21 mouse cellular contexts compared by ENCODE assay signal in the genomic region with DNA sequence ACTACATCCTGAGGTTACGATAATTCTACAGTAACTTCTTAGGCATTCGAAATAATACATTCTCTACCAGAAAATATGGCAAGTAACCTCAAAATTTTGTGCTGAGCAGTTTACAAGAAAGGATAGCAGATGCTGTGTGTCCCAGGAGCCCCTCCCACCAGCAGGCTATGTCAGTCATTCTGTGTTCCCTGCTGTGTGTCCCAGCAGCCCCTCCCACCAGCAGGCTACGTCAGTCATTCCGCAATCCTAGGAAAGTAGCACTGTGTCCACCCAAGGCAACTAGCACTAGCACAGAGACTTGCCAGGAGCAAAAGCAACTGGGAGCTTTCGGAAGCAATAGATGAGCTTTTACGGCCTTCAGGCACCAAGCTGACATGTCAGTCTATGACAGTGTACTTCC. TPM values are rescaled to one million over a fixed set of nuclear protein-coding genes. Genes with fewer than 3 reads are reported as not detected.
DNase-seq lines count a peak whose midpoint lies in the region; ATAC-seq and TF ChIP-seq lines count a peak whose summit lies in the region.
"Had no signal": no experiment of that assay in that cellular context is flagged by ENCODE, and none has a peak within 500 bp of the region (broad histone marks: within the 10 kb centered on the region; RNA-seq: fewer than 3 reads in every experiment).

No protein-coding gene starts in this region.

- 66% methylated on average over 6 of the region's 6 CpGs for WGBS in forebrain, embryonic 16.5 days
- WGBS in forebrain, embryonic 11.5 days, result 86% methylated on average over 6 of the region's 6 CpGs
- WGBS in liver, embryonic 16.5 days (ENCODE audit: insufficient replicate concordance), result 84% methylated on average over 6 of the region's 6 CpGs
- 93% methylated on average over 6 of the region's 6 CpGs for WGBS in liver, postnatal 0 days (ENCODE audit: insufficient replicate concordance)

- no peak overlapping the region for H3K4me2 ChIP-seq in forebrain, embryonic 16.5 days (ENCODE audit: low read length)
- no peak overlapping the region for H3K4me2 ChIP-seq in forebrain, embryonic 11.5 days (ENCODE audit: low read depth, low read length, severe bottlenecking)
- no peak overlapping the region for H3K4me2 ChIP-seq in liver, embryonic 16.5 days (ENCODE audit: low read depth, low read length)
- H3K4me2 ChIP-seq in liver, postnatal 0 days (ENCODE audit: low read depth, low read length), result no peak overlapping the region
- H3K4me2 ChIP-seq: embryonic facial prominence, embryonic 13.5 days; heart, embryonic 11.5 days; hindbrain, embryonic 12.5 days; limb, embryonic 15.5 days; liver, embryonic 15.5 days had no signal

- DNase-seq in forebrain, embryonic 11.5 days (ENCODE audit: low spot score), result no peak
- DNase-seq in liver, postnatal 0 days, result no peak
- peak; percentile 59 for DNase-seq in R1 (ENCODE audit: low read depth, low spot score)
- peak; percentile 59 for DNase-seq in layer of hippocampus, adult 9-11 months
- DNase-seq in ovary, postnatal 14 days (ENCODE audit: low spot score), result no peak
- DNase-seq: adrenal gland, adult 8-10 months; B cell, adult 2 months; cerebellum, adult 9-11 months; heart, postnatal 10 days; kidney, adult 8-10 months; kidney, postnatal 14 days; lung, postnatal 14 days; right cerebral cortex, postnatal 25 days; thymus, postnatal 36 days had no signal

- no peak overlapping the region for H3K27ac ChIP-seq in forebrain, embryonic 16.5 days (ENCODE audit: low read length)
- H3K27ac ChIP-seq in forebrain, embryonic 11.5 days (ENCODE audit: low read depth, low read length), result no peak overlapping the region
- peak overlapping the region; percentile 20; the same call in 1 of the 2 replicates for H3K27ac ChIP-seq in liver, embryonic 16.5 days (ENCODE audit: low read length)
- H3K27ac ChIP-seq in liver, postnatal 0 days (ENCODE audit: low read depth), result no peak overlapping the region
- H3K27ac ChIP-seq: embryonic facial prominence, embryonic 13.5 days; hindbrain, embryonic 12.5 days; limb, embryonic 15.5 days; liver, embryonic 15.5 days had no signal

- H3K36me3 ChIP-seq in forebrain, embryonic 16.5 days (ENCODE audit: control insufficient read depth, insufficient read depth), result no peaks in the 10 kb centered on the region
- no peaks in the 10 kb centered on the region for H3K36me3 ChIP-seq in forebrain, embryonic 11.5 days (ENCODE audit: control insufficient read depth, insufficient read depth, low read length)
- H3K36me3 ChIP-seq in liver, embryonic 16.5 days (ENCODE audit: control insufficient read depth, insufficient read depth), result peaks cover 41% of the 10 kb centered on the region
- peaks cover 14% of the 10 kb centered on the region for H3K36me3 ChIP-seq in liver, postnatal 0 days (replicated peaks; ENCODE audit: insufficient read depth, low read length)
- H3K36me3 ChIP-seq: limb, embryonic 15.5 days had no signal

- ATAC-seq in forebrain, embryonic 16.5 days, result peak; percentile 7; the same call in 1 of the 2 replicates
- no peak for ATAC-seq in forebrain, embryonic 11.5 days (replicated peaks; ENCODE audit: low FRiP score)
- no peak for ATAC-seq in liver, embryonic 16.5 days (ENCODE audit: low read depth)
- no peak for ATAC-seq in liver, postnatal 0 days

- peaks cover 3% of the 10 kb centered on the region; the same call in 1 of the 2 replicates for H3K4me1 ChIP-seq in forebrain, embryonic 16.5 days (replicated peaks; ENCODE audit: control insufficient read depth, insufficient read depth, low read length)
- H3K4me1 ChIP-seq in forebrain, embryonic 11.5 days (replicated peaks; ENCODE audit: control insufficient read depth, insufficient read depth, low read length), result no peaks in the 10 kb centered on the region
- H3K4me1 ChIP-seq in liver, embryonic 16.5 days (ENCODE audit: control insufficient read depth, low read depth, low read length), result peaks cover 25% of the 10 kb centered on the region
- H3K4me1 ChIP-seq in liver, postnatal 0 days (ENCODE audit: insufficient read depth), result peaks cover 11% of the 10 kb centered on the region
- H3K4me1 ChIP-seq: embryonic facial prominence, embryonic 13.5 days; hindbrain, embryonic 12.5 days; limb, embryonic 15.5 days had no signal

- no peak overlapping the region for H3K4me3 ChIP-seq in forebrain, embryonic 16.5 days (replicated peaks; ENCODE audit: low read length)
- no peak overlapping the region for H3K4me3 ChIP-seq in forebrain, embryonic 11.5 days (ENCODE audit: low read depth, low read length)
- no peak overlapping the region for H3K4me3 ChIP-seq in liver, embryonic 16.5 days (ENCODE audit: low read depth, low read length)
- H3K4me3 ChIP-seq in liver, postnatal 0 days (ENCODE audit: low read depth, low read length), result no peak overlapping the region
- H3K4me3 ChIP-seq: embryonic facial prominence, embryonic 13.5 days; hindbrain, embryonic 12.5 days; limb, embryonic 15.5 days; liver, embryonic 15.5 days had no signal

- TF ChIP-seq CTCF in liver, postnatal 0 days (IDR thresholded peaks at IDR 0.05; ENCODE audit: low read depth), result no peak

- H3K9ac ChIP-seq in forebrain, embryonic 16.5 days (replicated peaks; ENCODE audit: low read depth, low read length), result no peak overlapping the region
- no peak overlapping the region for H3K9ac ChIP-seq in forebrain, embryonic 11.5 days (ENCODE audit: low read length)
- H3K9ac ChIP-seq in liver, embryonic 16.5 days (ENCODE audit: low read depth, low read length), result no peak overlapping the region
- H3K9ac ChIP-seq in liver, postnatal 0 days (replicated peaks), result no peak overlapping the region
- H3K9ac ChIP-seq: embryonic facial prominence, embryonic 13.5 days; hindbrain, embryonic 12.5 days; limb, embryonic 15.5 days; liver, embryonic 15.5 days had no signal

- H3K27me3 ChIP-seq in forebrain, embryonic 16.5 days (replicated peaks; ENCODE audit: control insufficient read depth, insufficient read depth, low read length), result no peaks in the 10 kb centered on the region
- H3K27me3 ChIP-seq in forebrain, embryonic 11.5 days (ENCODE audit: control insufficient read depth, insufficient read depth, low read length), result no peaks in the 10 kb centered on the region
- H3K27me3 ChIP-seq in liver, embryonic 16.5 days (ENCODE audit: control insufficient read depth, insufficient read depth, low read depth, low read length), result no peaks in the 10 kb centered on the region
- H3K27me3 ChIP-seq in liver, postnatal 0 days (ENCODE audit: insufficient read depth, low read length), result no peaks in the 10 kb centered on the region
- H3K27me3 ChIP-seq: embryonic facial prominence, embryonic 13.5 days; hindbrain, embryonic 12.5 days; limb, embryonic 15.5 days; liver, embryonic 15.5 days had no signal

- no peak for TF ChIP-seq EP300 in liver, postnatal 0 days (IDR thresholded peaks at IDR 0.05; ENCODE audit: low read depth)

- no peaks in the 10 kb centered on the region for H3K9me3 ChIP-seq in forebrain, embryonic 16.5 days (ENCODE audit: control insufficient read depth, low read length)
- no peaks in the 10 kb centered on the region for H3K9me3 ChIP-seq in forebrain, embryonic 11.5 days (ENCODE audit: control insufficient read depth, low read length)
- no peaks in the 10 kb centered on the region for H3K9me3 ChIP-seq in liver, embryonic 16.5 days (replicated peaks; ENCODE audit: control insufficient read depth, low read length)
- no peaks in the 10 kb centered on the region for H3K9me3 ChIP-seq in liver, postnatal 0 days (ENCODE audit: low read length)
- H3K9me3 ChIP-seq: embryonic facial prominence, embryonic 13.5 days; hindbrain, embryonic 12.5 days; limb, embryonic 15.5 days; liver, embryonic 15.5 days had no signal

RNA-seq across cellular contexts. Expression of gene Hbp1, which starts 13.7 kb away (rescaled TPM):
- polyA plus RNA-seq in forebrain, embryonic 16.5 days (2015; fragmentation: Nextera tagmentation; extraction: Ambion mirVana), result 83.3 and 96.3 TPM in 2 replicates
- 80.8 and 87.1 TPM in 2 replicates for polyA plus RNA-seq in forebrain, embryonic 11.5 days (2014; fragmentation: Nextera tagmentation; extraction: Ambion mirVana)
- 51.5 and 58.8 TPM in 2 replicates for polyA plus RNA-seq in liver, embryonic 16.5 days (2015; fragmentation: Nextera tagmentation; extraction: Ambion mirVana)
- 47.3 and 50.1 TPM in 2 replicates for polyA plus RNA-seq in liver, postnatal 0 days (2015; fragmentation: Nextera tagmentation; extraction: Ambion mirVana)

Comparison
In these comparisons a context has a peak if more than half of its experiments do, and no peak if none do; other contexts are left out.
1. DNase-seq: peak in R1 (single experiment) and layer of hippocampus, adult 9-11 months (single experiment); none in forebrain, embryonic 11.5 days (single experiment), liver, postnatal 0 days (single experiment) and ovary, postnatal 14 days (single experiment).